Mouse (Mus musculus): ENCODE measurements around the gene Lpcat2.

The Lpcat2 gene

GRCm38 (mm10) chr8:92906553-92906952, 51.4 kb downstream of the Lpcat2 start:
- no peak for DNase-seq (ENCODE audit: extremely low read depth, low read depth, low spot score)

GRCm38 (mm10) chr8:92908448-92908847, 53.3 kb downstream of the Lpcat2 start:
- DNase-seq (ENCODE audit: extremely low read depth, low read depth, low spot score), result no peak

GRCm38 (mm10) chr8:92911477-92911876, 56.3 kb downstream of the Lpcat2 start:
- no peak for DNase-seq (ENCODE audit: extremely low read depth, low read depth, low spot score)

GRCm38 (mm10) chr8:92913396-92913795, 58.3 kb downstream of the Lpcat2 start:
- DNase-seq (ENCODE audit: extremely low read depth, low read depth, low spot score), result no peak

- DNase-seq (ENCODE audit: extremely low read depth, low read depth, low spot score), result no peak
Observed at GRCm38 (mm10) chr8:92916082-92916481, 60.9 kb downstream of the Lpcat2 start.

GRCm38 (mm10) chr8:92921768-92922167, 66.6 kb downstream of the Lpcat2 start:
- no peak for DNase-seq (ENCODE audit: extremely low read depth, low read depth, low spot score)

GRCm38 (mm10) chr8:92928986-92929385, 73.8 kb downstream of the Lpcat2 start:
- peak; percentile 5 for DNase-seq (ENCODE audit: extremely low read depth, low read depth, low spot score)

GRCm38 (mm10) chr8:92938056-92938455, 82.9 kb downstream of the Lpcat2 start:
- DNase-seq (ENCODE audit: extremely low read depth, low read depth, low spot score), result no peak

GRCm38 (mm10) chr8:92949071-92949470, 93.9 kb downstream of the Lpcat2 start:
- no peak for DNase-seq (ENCODE audit: extremely low read depth, low read depth, low spot score)

- no peak for DNase-seq (ENCODE audit: extremely low read depth, low read depth, low spot score)
Observed at GRCm38 (mm10) chr8:92950639-92951371, 95.7 kb downstream of the Lpcat2 start.

- no peak for DNase-seq (ENCODE audit: extremely low read depth, low read depth, low spot score)
Observed at GRCm38 (mm10) chr8:92954044-92954443, 98.9 kb downstream of the Lpcat2 start.

- no peak for DNase-seq (ENCODE audit: extremely low read depth, low read depth, low spot score)
Observed at GRCm38 (mm10) chr8:92959779-92960178, 104.6 kb downstream of the Lpcat2 start, which contains the start of gene Slc6a2. Slc6a2 (plus strand) TSS chr8:92960079.

GRCm38 (mm10) chr8:92960451-92960911, 105.3 kb downstream of the Lpcat2 start:
- no peak for DNase-seq (ENCODE audit: extremely low read depth, low read depth, low spot score)

- DNase-seq (ENCODE audit: extremely low read depth, low read depth, low spot score), result no peak
Observed at GRCm38 (mm10) chr8:92961088-92961487, 105.9 kb downstream of the Lpcat2 start.

- DNase-seq (ENCODE audit: extremely low read depth, low read depth, low spot score), result peak; percentile 51
Observed at GRCm38 (mm10) chr8:92964556-92964955, 109.4 kb downstream of the Lpcat2 start.

Data from fat pad, adult 2 months (tissue).